Comparison of ENCODE assay signal across 8 mouse cellular contexts in genomic region chr11:74924149-74924548, GRCm38 (mm10). TPM values are rescaled to one million over a fixed set of nuclear protein-coding genes. Genes with fewer than 3 reads are reported as not detected.
DNase-seq lines count a peak whose midpoint lies in the region; ATAC-seq and TF ChIP-seq lines count a peak whose summit lies in the region.

No protein-coding gene starts in this region.

- WGBS in heart, embryonic 12.5 days = 59% methylated on average over 4 of the region's 4 CpGs
- 63% methylated on average over 4 of the region's 4 CpGs for WGBS in heart, embryonic 11.5 days (ENCODE audit: insufficient replicate concordance)
- WGBS in hindbrain, embryonic 13.5 days = 67% methylated on average over 4 of the region's 4 CpGs
- WGBS in lung, postnatal 0 days = 46% methylated on average over 4 of the region's 4 CpGs

- no peak overlapping the region for H3K4me3 ChIP-seq in heart, embryonic 12.5 days
- H3K4me3 ChIP-seq in heart, embryonic 11.5 days (ENCODE audit: low read depth, low read length) = no peak overlapping the region
- peak overlapping the region; percentile 90 for H3K4me3 ChIP-seq in hindbrain, embryonic 13.5 days
- no peak overlapping the region for H3K4me3 ChIP-seq in lung, postnatal 0 days (ENCODE audit: low read depth, low read length)

- peaks cover 18% of the 10 kb centered on the region for H3K4me1 ChIP-seq in heart, embryonic 12.5 days (replicated peaks)
- H3K4me1 ChIP-seq in heart, embryonic 11.5 days (ENCODE audit: control insufficient read depth, insufficient read depth, low read length) = peaks cover 15% of the 10 kb centered on the region
- H3K4me1 ChIP-seq in hindbrain, embryonic 13.5 days (replicated peaks) = peaks cover 35% of the 10 kb centered on the region
- H3K4me1 ChIP-seq in lung, postnatal 0 days (ENCODE audit: insufficient read depth, low read depth, low read length) = peaks cover 9% of the 10 kb centered on the region; the same call in 1 of the 2 replicates

- no peak overlapping the region for H3K27ac ChIP-seq in heart, embryonic 12.5 days (ENCODE audit: poor library complexity, severe bottlenecking)
- H3K27ac ChIP-seq in heart, embryonic 11.5 days (ENCODE audit: low read depth, low read length) = no peak overlapping the region
- H3K27ac ChIP-seq in hindbrain, embryonic 13.5 days = no peak overlapping the region
- H3K27ac ChIP-seq in lung, postnatal 0 days (ENCODE audit: low read length) = no peak overlapping the region

- no peak overlapping the region for H3K9ac ChIP-seq in heart, embryonic 12.5 days
- no peak overlapping the region for H3K9ac ChIP-seq in heart, embryonic 11.5 days (ENCODE audit: low read depth, low read length)
- no peak overlapping the region for H3K9ac ChIP-seq in hindbrain, embryonic 13.5 days
- no peak overlapping the region for H3K9ac ChIP-seq in lung, postnatal 0 days (replicated peaks; ENCODE audit: low read depth)

- ATAC-seq in heart, embryonic 12.5 days (ENCODE audit: insufficient number of reproducible peaks, low FRiP score) = no peak
- ATAC-seq in heart, embryonic 11.5 days (replicated peaks; ENCODE audit: insufficient number of reproducible peaks, low FRiP score, low TSS enrichment) = no peak
- no peak for ATAC-seq in hindbrain, embryonic 13.5 days (ENCODE audit: low FRiP score)
- ATAC-seq in lung, postnatal 0 days = no peak

- peak; percentile 56 for TF ChIP-seq CTCF in lung, postnatal 0 days (IDR thresholded peaks at IDR 0.05)

- no peak for TF ChIP-seq EP300 in lung, postnatal 0 days (IDR thresholded peaks at IDR 0.05)

- no peaks in the 10 kb centered on the region for H3K27me3 ChIP-seq in heart, embryonic 12.5 days (replicated peaks)
- H3K27me3 ChIP-seq in heart, embryonic 11.5 days (ENCODE audit: control insufficient read depth, insufficient read depth, low read length) = no peaks in the 10 kb centered on the region
- H3K27me3 ChIP-seq in hindbrain, embryonic 13.5 days = no peaks in the 10 kb centered on the region
- H3K27me3 ChIP-seq in lung, postnatal 0 days (replicated peaks; ENCODE audit: insufficient read depth, low read length) = no peaks in the 10 kb centered on the region

- H3K4me2 ChIP-seq in heart, embryonic 12.5 days = peak overlapping the region; percentile 80; the same call in 1 of the 2 replicates
- H3K4me2 ChIP-seq in heart, embryonic 11.5 days = no peak overlapping the region
- H3K4me2 ChIP-seq in hindbrain, embryonic 13.5 days = peak overlapping the region; percentile 69; the same call in 1 of the 2 replicates
- H3K4me2 ChIP-seq in lung, postnatal 0 days (replicated peaks; ENCODE audit: low read depth, low read length) = no peak overlapping the region

- H3K36me3 ChIP-seq in heart, embryonic 12.5 days = peaks cover 3% of the 10 kb centered on the region
- H3K36me3 ChIP-seq in heart, embryonic 11.5 days (ENCODE audit: control insufficient read depth, insufficient read depth, low read length) = peaks cover 4% of the 10 kb centered on the region; the same call in 1 of the 2 replicates
- peaks cover 6% of the 10 kb centered on the region for H3K36me3 ChIP-seq in hindbrain, embryonic 13.5 days
- 0 out of 2 replicates have a peak, but pooled peaks cover 1% of the 10 kb centered on the region for H3K36me3 ChIP-seq in lung, postnatal 0 days (ENCODE audit: insufficient read depth, low read length)

- peak; percentile 63 for DNase-seq in A20 (ENCODE audit: low read depth, low spot score)
- peak; percentile 77 for DNase-seq in adipocyte (ENCODE audit: low spot score)
- peak; percentile 42 for DNase-seq in lung, postnatal 0 days (ENCODE audit: low spot score)
- DNase-seq in thymus, postnatal 25 days = peak; percentile 54
- DNase-seq in layer of hippocampus, adult 8-10 months (ENCODE audit: low spot score in 2 of 2) = no peak

- no peaks in the 10 kb centered on the region for H3K9me3 ChIP-seq in heart, embryonic 12.5 days (replicated peaks)
- no peaks in the 10 kb centered on the region for H3K9me3 ChIP-seq in heart, embryonic 11.5 days (replicated peaks; ENCODE audit: control insufficient read depth, low read length)
- no peaks in the 10 kb centered on the region for H3K9me3 ChIP-seq in hindbrain, embryonic 13.5 days
- H3K9me3 ChIP-seq in lung, postnatal 0 days (ENCODE audit: low read length) = no peaks in the 10 kb centered on the region

RNA-seq across cellular contexts. Expression of gene Smg6, which starts 1.5 kb away (rescaled TPM):
- polyA plus RNA-seq in heart, embryonic 12.5 days (2016; fragmentation: Nextera tagmentation; extraction: Ambion mirVana) = 13.4 and 14.7 TPM in 2 replicates
- 10.4 and 11.3 TPM in 2 replicates for polyA plus RNA-seq in heart, embryonic 11.5 days (2014; fragmentation: Nextera tagmentation; extraction: Ambion mirVana)
- 17.8 and 18.4 TPM in 2 replicates for polyA plus RNA-seq in hindbrain, embryonic 13.5 days (2015; fragmentation: Nextera tagmentation; extraction: Ambion mirVana)
- 9.9 and 11.0 TPM in 2 replicates for polyA plus RNA-seq in lung, postnatal 0 days (2015; fragmentation: Nextera tagmentation; extraction: Ambion mirVana)
- total RNA-seq in layer of hippocampus, adult 8-10 months (2022) = 10 to 100 TPM; 32.4 to 38.8 (median 36.3) TPM

RNA-seq across cellular contexts. Expression of gene Srr, which starts 1.6 kb away (rescaled TPM):
- 21.1 and 21.5 TPM in 2 replicates for polyA plus RNA-seq in heart, embryonic 12.5 days (2016; fragmentation: Nextera tagmentation; extraction: Ambion mirVana)
- polyA plus RNA-seq in heart, embryonic 11.5 days (2014; fragmentation: Nextera tagmentation; extraction: Ambion mirVana) = 19.2 and 25.0 TPM in 2 replicates
- 34.1 and 34.4 TPM in 2 replicates for polyA plus RNA-seq in hindbrain, embryonic 13.5 days (2015; fragmentation: Nextera tagmentation; extraction: Ambion mirVana)
- 11.9 and 12.9 TPM in 2 replicates for polyA plus RNA-seq in lung, postnatal 0 days (2015; fragmentation: Nextera tagmentation; extraction: Ambion mirVana)
- total RNA-seq in layer of hippocampus, adult 8-10 months (2022) = 10 to 100 TPM; 73.6 to 85.6 (median 83.0) TPM

RNA-seq across cellular contexts. Expression of gene Tsr1, which starts 26.3 kb away (rescaled TPM):
- 31.6 and 33.5 TPM in 2 replicates for polyA plus RNA-seq in heart, embryonic 12.5 days (2016; fragmentation: Nextera tagmentation; extraction: Ambion mirVana)
- polyA plus RNA-seq in heart, embryonic 11.5 days (2014; fragmentation: Nextera tagmentation; extraction: Ambion mirVana) = 34.0 and 40.6 TPM in 2 replicates
- polyA plus RNA-seq in hindbrain, embryonic 13.5 days (2015; fragmentation: Nextera tagmentation; extraction: Ambion mirVana) = 29.4 and 29.6 TPM in 2 replicates
- 11.4 and 12.7 TPM in 2 replicates for polyA plus RNA-seq in lung, postnatal 0 days (2015; fragmentation: Nextera tagmentation; extraction: Ambion mirVana)
- total RNA-seq in layer of hippocampus, adult 8-10 months (2022) = 10 to 100 TPM; 33.1 to 38.4 (median 34.7) TPM

RNA-seq across cellular contexts. Expression of gene Sgsm2, which starts 27.3 kb away (rescaled TPM):
- 6.5 and 6.6 TPM in 2 replicates for polyA plus RNA-seq in heart, embryonic 12.5 days (2016; fragmentation: Nextera tagmentation; extraction: Ambion mirVana)
- polyA plus RNA-seq in heart, embryonic 11.5 days (2014; fragmentation: Nextera tagmentation; extraction: Ambion mirVana) = 3.9 and 5.5 TPM in 2 replicates
- 17.8 and 19.1 TPM in 2 replicates for polyA plus RNA-seq in hindbrain, embryonic 13.5 days (2015; fragmentation: Nextera tagmentation; extraction: Ambion mirVana)
- 2.5 and 2.6 TPM in 2 replicates for polyA plus RNA-seq in lung, postnatal 0 days (2015; fragmentation: Nextera tagmentation; extraction: Ambion mirVana)
- 100 to 1,000 TPM in 1 of 4 experiments, 10 to 100 TPM in 3; 79.3 to 105 (median 92.2) TPM for total RNA-seq in layer of hippocampus, adult 8-10 months (2022)

Comparison
In these comparisons a context has a peak if more than half of its experiments do, and no peak if none do; other contexts are left out.
1. H3K4me2 ChIP-seq: peak in heart, embryonic 12.5 days (single experiment) and hindbrain, embryonic 13.5 days (single experiment); none in heart, embryonic 11.5 days (single experiment) and lung, postnatal 0 days (single experiment).
2. DNase-seq: peak in A20 (single experiment), adipocyte (single experiment), lung, postnatal 0 days (single experiment) and thymus, postnatal 25 days (single experiment); none in layer of hippocampus, adult 8-10 months (0 of 2).